Mouse (Mus musculus) megakaryocyte, embryonic 14.5 days (primary cell): ENCODE measurements at regions not wholly inside any gene's neighbourhood (a gene's known extent, or its start where the extent isn't known, plus 50 kb on each side); places are given as distances from the start of the nearest gene placed in this dataset.

Experiments used
- FLI1 ChIP-seq: IDR thresholded peaks from 2 replicates; pipeline ENCODE4 v1.6.1; 2012; ENCODE audit warnings: low read length, inconsistent platforms, mixed read lengths
- GATA1 ChIP-seq: IDR thresholded peaks from 3 replicates; pipeline ENCODE4 v1.6.1; 2012; ENCODE audit warnings: mixed read lengths, low read length, inconsistent platforms, borderline replicate concordance

GRCm38 (mm10) chr7:83347103-83347754 lies 237.5 kb upstream of the Tmc3 start:
- no peak for TF ChIP-seq GATA1
- no peak for TF ChIP-seq FLI1
